Mouse (Mus musculus): ENCODE results near the gene Commd8.

Gene Commd8

GRCm38 (mm10) chr5:72167594-72168284, at the start of gene Commd8:
Gene Commd8, minus strand, starts transcription at chr5:72168189.
- in situ Hi-C loops (cut with MboI; ENCODE audit: low pct_unique_long_range_greater_than_20kb in 1 of 2, low sequenced_read_pairs in 2 of 2, unreplicated experiment in 1 of 2): loop anchor here in 1 of 2 experiments (25.0 kb wide), 1 partner anchor 95 kb away; no protein-coding TSS in a partner anchor

DNA sequence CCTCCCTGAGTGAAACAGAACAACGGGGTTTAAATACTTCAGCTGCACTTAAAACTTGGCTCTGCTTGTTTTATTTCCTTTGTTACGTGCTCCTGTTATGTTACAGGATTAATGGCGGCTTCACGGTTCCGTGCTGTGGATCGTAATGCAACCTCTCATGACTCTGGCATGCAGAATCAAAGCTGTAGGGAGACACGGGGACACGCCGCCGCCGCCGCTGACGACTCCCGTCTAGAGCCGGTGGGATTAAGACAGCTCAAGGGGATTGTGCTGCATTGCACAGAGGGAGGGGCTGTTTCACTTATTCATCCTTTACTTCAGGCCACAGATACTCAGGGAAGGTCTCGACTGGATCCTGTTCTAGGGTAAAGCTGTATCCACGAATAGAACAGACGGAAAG, 43.8 kb upstream of the Commd8 start:
- in situ Hi-C loops (cut with MboI; ENCODE audit: low pct_unique_long_range_greater_than_20kb in 1 of 2, low sequenced_read_pairs in 2 of 2, unreplicated experiment in 1 of 2): loop anchor here in 1 of 2 experiments (5.0 kb wide), 1 partner anchor 34 kb away; no protein-coding TSS in a partner anchor

DNA sequence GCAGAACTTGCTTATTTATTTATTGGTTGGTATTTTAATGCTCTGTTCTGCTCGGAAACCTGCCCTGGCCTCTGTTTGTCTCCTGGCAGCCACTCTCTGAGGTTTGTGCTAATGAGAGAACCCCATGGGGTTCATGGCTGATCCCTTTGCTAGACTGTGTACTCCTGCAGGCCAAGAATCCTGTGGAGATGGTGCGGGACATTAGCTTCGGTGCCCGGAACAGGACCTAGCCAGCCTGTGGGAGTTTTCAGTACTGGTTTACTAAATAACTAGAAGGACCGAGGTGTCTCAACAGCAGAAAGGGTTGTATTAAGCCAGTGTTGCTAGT, 42.8 kb upstream of the Commd8 start:
- in situ Hi-C loops (cut with MboI; ENCODE audit: low pct_unique_long_range_greater_than_20kb in 1 of 2, low sequenced_read_pairs in 2 of 2, unreplicated experiment in 1 of 2): loop anchor here in 1 of 2 experiments (5.0 kb wide), 1 partner anchor 33 kb away; no protein-coding TSS in a partner anchor

DNA sequence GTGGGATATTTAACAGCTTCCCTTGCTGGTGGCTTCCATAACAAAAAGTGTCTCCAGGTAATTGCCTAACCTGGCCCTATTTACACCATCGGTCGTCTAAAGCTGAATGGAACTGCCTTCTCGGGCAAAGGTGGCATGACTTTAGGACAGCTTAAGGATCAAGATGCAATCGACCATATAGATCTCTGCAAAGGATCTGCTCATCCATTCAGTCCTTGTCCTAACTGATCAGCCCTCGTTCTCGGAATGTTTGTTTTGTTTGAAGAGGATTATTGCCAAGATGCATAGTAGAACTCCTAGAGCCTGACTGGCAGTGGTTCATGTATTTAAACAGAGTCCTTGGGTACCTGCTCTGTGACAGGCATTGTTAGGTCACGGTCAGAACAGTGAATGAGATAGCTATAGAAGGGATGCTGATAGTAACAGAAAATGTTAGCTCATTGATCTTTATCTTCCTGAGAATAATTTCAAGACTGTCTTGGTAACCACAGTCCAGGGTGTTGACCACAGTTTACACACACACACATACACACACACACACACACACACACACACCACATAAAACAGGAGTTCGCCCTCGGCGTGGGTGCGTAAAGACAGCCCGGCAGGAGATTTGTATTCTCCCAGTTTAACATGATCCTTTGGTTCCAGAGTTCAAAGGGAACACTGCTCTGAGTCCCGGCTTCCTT, 42.3 kb upstream of the Commd8 start:
- in situ Hi-C loops (cut with MboI; ENCODE audit: low pct_unique_long_range_greater_than_20kb in 1 of 2, low sequenced_read_pairs in 2 of 2, unreplicated experiment in 1 of 2): loop anchor here in 1 of 2 experiments (5.0 kb wide), 1 partner anchor 33 kb away; no protein-coding TSS in a partner anchor

DNA sequence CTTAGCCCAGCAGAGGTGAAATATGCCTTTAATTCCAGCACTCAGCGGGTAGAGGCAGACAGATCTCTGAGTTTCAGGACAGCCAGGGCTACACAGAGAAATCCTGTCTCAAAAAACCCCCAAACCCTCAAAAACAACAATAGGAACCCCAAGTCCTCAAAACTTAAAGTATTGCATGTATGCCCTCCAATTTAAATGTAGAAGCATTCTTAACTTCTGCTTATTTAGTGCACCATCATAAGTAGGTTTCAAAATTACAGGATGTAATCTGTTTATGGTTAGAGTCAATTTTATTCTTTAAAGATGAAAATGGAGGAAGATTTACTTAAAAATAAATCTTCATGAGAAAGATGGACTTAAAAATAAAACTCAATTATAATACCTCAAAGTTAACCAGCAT, 40.5 kb upstream of the Commd8 start:
- in situ Hi-C loops (cut with MboI; ENCODE audit: low pct_unique_long_range_greater_than_20kb in 1 of 2, low sequenced_read_pairs in 2 of 2, unreplicated experiment in 1 of 2): no loop called here

DNA sequence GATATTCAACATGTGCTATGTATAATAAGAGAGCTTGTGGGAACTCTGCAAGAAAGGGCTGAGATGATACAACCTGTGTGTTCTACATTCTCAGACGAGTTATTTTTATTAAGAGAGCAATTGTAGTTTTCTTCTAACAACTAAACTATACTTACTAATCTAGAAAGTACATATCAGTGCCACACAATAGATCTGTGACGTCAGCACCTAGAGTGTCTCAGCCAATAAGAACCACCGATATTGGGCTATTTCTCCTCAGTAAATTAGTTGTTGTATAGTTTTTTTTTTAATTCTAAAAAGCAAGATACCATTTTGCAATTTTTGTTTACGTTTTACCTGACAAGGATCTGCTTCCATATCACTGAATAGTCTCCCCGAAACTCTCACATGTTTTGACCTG, 37.3 kb upstream of the Commd8 start:
- in situ Hi-C loops (cut with MboI; ENCODE audit: low pct_unique_long_range_greater_than_20kb in 1 of 2, low sequenced_read_pairs in 2 of 2, unreplicated experiment in 1 of 2): no loop called here

DNA sequence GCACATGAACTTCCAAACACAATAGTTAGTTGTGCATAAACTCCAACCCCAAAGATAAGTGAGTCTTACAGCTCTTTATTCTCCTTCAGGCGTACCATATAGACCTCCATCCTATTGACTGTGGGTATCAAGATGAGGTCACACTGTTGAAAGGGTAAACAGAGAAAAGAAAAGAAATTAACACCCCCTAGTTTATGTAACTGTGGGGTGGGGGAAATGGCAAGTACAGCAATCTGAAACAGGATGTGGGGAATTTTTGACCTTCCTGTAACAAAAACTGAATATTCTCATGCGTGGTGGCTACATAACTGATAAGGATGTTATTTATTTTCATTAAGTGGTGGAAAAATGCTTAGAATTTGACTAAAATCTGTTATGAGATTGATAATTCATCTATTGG, 36.5 kb upstream of the Commd8 start:
- in situ Hi-C loops (cut with MboI; ENCODE audit: low pct_unique_long_range_greater_than_20kb in 1 of 2, low sequenced_read_pairs in 2 of 2, unreplicated experiment in 1 of 2): no loop called here

- in situ Hi-C loops (cut with MboI; ENCODE audit: low pct_unique_long_range_greater_than_20kb in 1 of 2, low sequenced_read_pairs in 2 of 2, unreplicated experiment in 1 of 2): no loop called here
Measured at GRCm38 (mm10) chr5:72203734-72204073, 35.7 kb upstream of the Commd8 start.

GRCm38 (mm10) chr5:72203028-72203733, 35.2 kb upstream of the Commd8 start:
- in situ Hi-C loops (cut with MboI; ENCODE audit: low pct_unique_long_range_greater_than_20kb in 1 of 2, low sequenced_read_pairs in 2 of 2, unreplicated experiment in 1 of 2): no loop called here

GRCm38 (mm10) chr5:72202016-72202415, 34.0 kb upstream of the Commd8 start:
- in situ Hi-C loops (cut with MboI; ENCODE audit: low pct_unique_long_range_greater_than_20kb in 1 of 2, low sequenced_read_pairs in 2 of 2, unreplicated experiment in 1 of 2): no loop called here

- in situ Hi-C loops (cut with MboI; ENCODE audit: low pct_unique_long_range_greater_than_20kb in 1 of 2, low sequenced_read_pairs in 2 of 2, unreplicated experiment in 1 of 2): no loop called here
Measured at GRCm38 (mm10) chr5:72201600-72201999, 33.6 kb upstream of the Commd8 start.

GRCm38 (mm10) chr5:72195442-72195841, 27.5 kb upstream of the Commd8 start:
- in situ Hi-C loops (cut with MboI; ENCODE audit: low pct_unique_long_range_greater_than_20kb in 1 of 2, low sequenced_read_pairs in 2 of 2, unreplicated experiment in 1 of 2): no loop called here

DNA sequence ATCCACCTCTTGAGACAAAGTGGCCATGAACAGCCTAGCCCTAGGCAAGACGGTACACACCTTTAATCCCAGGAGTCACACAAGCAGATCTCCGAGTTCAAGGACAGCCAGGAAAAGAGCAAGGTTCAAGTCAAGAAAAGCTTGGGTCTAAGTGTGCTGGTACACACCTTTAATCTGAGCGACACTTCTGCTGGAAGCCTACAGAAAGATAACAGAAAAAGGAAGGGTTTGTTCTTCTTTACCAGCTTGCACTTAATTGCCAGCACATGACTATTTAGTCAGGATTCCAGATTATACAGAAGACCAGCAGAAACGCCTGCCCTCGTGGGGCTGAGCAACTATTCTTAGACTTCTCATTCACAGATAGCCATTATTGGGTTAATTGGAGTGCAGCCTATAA, 23.9 kb upstream of the Commd8 start:
- in situ Hi-C loops (cut with MboI; ENCODE audit: low pct_unique_long_range_greater_than_20kb in 1 of 2, low sequenced_read_pairs in 2 of 2, unreplicated experiment in 1 of 2): no loop called here

GRCm38 (mm10) chr5:72191154-72191553, 23.2 kb upstream of the Commd8 start:
- in situ Hi-C loops (cut with MboI; ENCODE audit: low pct_unique_long_range_greater_than_20kb in 1 of 2, low sequenced_read_pairs in 2 of 2, unreplicated experiment in 1 of 2): no loop called here

GRCm38 (mm10) chr5:72184437-72185100, 16.6 kb upstream of the Commd8 start:
- in situ Hi-C loops (cut with MboI; ENCODE audit: low pct_unique_long_range_greater_than_20kb in 1 of 2, low sequenced_read_pairs in 2 of 2, unreplicated experiment in 1 of 2): no loop called here

DNA sequence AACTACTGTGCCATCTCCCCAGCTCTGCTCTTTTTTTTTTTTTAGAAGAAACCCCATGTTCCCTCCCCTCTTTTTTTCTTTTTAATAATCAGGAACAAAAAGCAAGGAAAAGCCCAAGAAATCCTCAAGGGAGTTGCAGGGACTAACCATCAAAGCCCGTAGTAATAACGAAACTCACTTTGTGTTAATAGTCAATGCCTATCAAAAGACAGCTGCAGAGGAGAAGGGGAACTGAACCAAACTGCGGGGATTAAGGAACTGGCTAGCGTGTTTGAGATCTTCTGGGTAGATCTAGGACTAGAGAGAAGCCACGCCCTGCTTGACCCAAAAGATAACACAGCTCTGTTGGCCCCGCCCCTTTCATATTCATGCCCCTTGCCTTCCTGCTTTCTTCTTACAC, 15.9 kb upstream of the Commd8 start:
- in situ Hi-C loops (cut with MboI; ENCODE audit: low pct_unique_long_range_greater_than_20kb in 1 of 2, low sequenced_read_pairs in 2 of 2, unreplicated experiment in 1 of 2): no loop called here

- in situ Hi-C loops (cut with MboI; ENCODE audit: low pct_unique_long_range_greater_than_20kb in 1 of 2, low sequenced_read_pairs in 2 of 2, unreplicated experiment in 1 of 2): no loop called here
Measured at GRCm38 (mm10) chr5:72182804-72183203, 14.8 kb upstream of the Commd8 start.

DNA sequence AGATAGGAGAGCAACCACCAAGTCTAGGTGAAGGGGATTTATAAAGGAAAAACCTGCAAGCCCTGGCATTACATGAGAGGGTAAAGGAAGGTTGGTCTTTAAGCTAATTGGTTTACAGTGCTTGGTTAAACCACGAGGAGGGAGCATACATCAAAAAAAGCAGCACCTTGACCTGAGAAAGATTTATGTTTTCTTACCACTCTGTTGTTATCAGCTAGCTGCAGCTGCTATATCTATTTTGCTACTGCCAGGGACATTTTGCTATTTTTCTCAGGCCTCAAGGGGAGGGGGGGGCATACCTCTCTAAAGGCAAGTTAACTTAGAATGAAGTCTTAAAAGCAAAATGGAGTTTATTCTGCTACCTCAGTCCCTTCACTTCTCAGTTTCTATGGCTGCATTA, 13.2 kb upstream of the Commd8 start:
- in situ Hi-C loops (cut with MboI; ENCODE audit: low pct_unique_long_range_greater_than_20kb in 1 of 2, low sequenced_read_pairs in 2 of 2, unreplicated experiment in 1 of 2): no loop called here

GRCm38 (mm10) chr5:72175530-72175929, 7.5 kb upstream of the Commd8 start:
- in situ Hi-C loops (cut with MboI; ENCODE audit: low pct_unique_long_range_greater_than_20kb in 1 of 2, low sequenced_read_pairs in 2 of 2, unreplicated experiment in 1 of 2): loop anchor here in 1 of 2 experiments (5.0 kb wide), 2 partner anchors 37 to 92 kb away; no protein-coding TSS in a partner anchor
